Mouse (Mus musculus): Measurements from ENCODE around the gene Six5.

DNA sequence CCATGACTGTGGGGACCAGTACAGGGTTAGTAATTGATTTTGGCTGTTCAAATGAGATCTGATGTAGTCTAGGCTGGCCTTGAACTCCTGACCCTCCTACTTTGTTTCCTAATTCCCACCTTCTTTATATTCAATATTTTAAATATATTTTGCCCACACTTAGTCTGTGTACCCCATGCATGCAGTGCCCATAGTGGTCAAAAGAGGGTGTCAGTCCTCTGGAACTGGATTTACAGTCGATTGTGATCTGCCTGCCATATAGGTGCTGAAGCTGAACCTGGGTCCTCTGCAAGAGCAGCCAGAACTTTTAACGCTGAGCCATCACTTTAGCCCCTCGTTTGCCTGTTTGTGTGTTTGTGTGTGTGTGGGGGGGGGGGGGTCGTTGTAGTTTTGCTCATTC is 36.3 kb downstream of the Six5 start:
- TF ChIP-seq CTCF (conservative IDR thresholded peaks at IDR 0.05; ENCODE audit: low read length) = peak; percentile 47
- no peak for TF ChIP-seq NANOG (IDR thresholded peaks at IDR 0.05; ENCODE audit: borderline replicate concordance, low read length)
- no peak for TF ChIP-seq POU5F1 (IDR thresholded peaks at IDR 0.05; ENCODE audit: borderline replicate concordance, low read length)

Data from E14TG2a.4 (cell line).